Mouse (Mus musculus) stomach, adult 2 months (tissue): ENCODE results near the gene Cdk16. TPM values are rescaled to one million over a fixed set of nuclear protein-coding genes. Genes with fewer than 3 reads are reported as not detected.

Source experiments
- polyA plus RNA-seq: library from polyadenylated mRNA; depleted of rRNA; stranded (reverse); fragments of >200 nt; gene quantifications from 2 replicates; pipeline ENCODE4 v1.2.3, GENCODE M21; 2012; rRNA removed

Gene Cdk16
- 62.6 and 72.1 TPM in 2 replicates for polyA plus RNA-seq

GRCm38 (mm10) chrX:20687519-20688067 lies at the start of gene Cdk16:
TSS of gene Cdk16 (plus strand) at chrX:20687954.

GRCm38 (mm10) chrX:20658026-20658652 lies 29.6 kb upstream of the Cdk16 start, which contains the start of gene Uba1:
TSS of gene Uba1 (plus strand) at chrX:20658326.

GRCm38 (mm10) chrX:20703741-20704290 lies 16.1 kb downstream of the Cdk16 start, which contains the start of gene Usp11:
TSS of gene Usp11 (plus strand) at chrX:20703906.

Other genes starting within 250 kb of the Cdk16 start
- gene Rgn, start 138.2 kb upstream of the Cdk16 start, polyA plus RNA-seq = not detected in 2 replicates
- gene Rbm10, start 70.5 kb upstream of the Cdk16 start, polyA plus RNA-seq = 21.4 and 28.5 TPM in 2 replicates
- gene Ndufb11, start 70.3 kb upstream of the Cdk16 start, polyA plus RNA-seq = 39.1 and 42.1 TPM in 2 replicates
- gene Uba1, start 29.6 kb upstream of the Cdk16 start, polyA plus RNA-seq = 149 and 172 TPM in 2 replicates
- gene Usp11, start 16.0 kb downstream of the Cdk16 start, polyA plus RNA-seq = 0.73 and 1.5 TPM in 2 replicates
- gene Araf, start 109.9 kb downstream of the Cdk16 start, polyA plus RNA-seq = 76.0 and 84.0 TPM in 2 replicates
- 7.8 and 12.1 TPM in 2 replicates for gene Timp1, start 182.2 kb downstream of the Cdk16 start, polyA plus RNA-seq
- 1.1 and 1.7 TPM in 2 replicates for gene Syn1, start 233.1 kb downstream of the Cdk16 start, polyA plus RNA-seq
- gene Cfp, start 243.6 kb downstream of the Cdk16 start, polyA plus RNA-seq = 8.2 and 9.0 TPM in 2 replicates